Mouse (Mus musculus): Measurements from ENCODE around the gene Smg1. TPM values are rescaled to one million over a fixed set of nuclear protein-coding genes. Genes with fewer than 3 reads are reported as not detected.
A peak's percentile ranks its signal among the peaks of the same experiment; 100 is the strongest.

Smg1 gene
- polyA plus RNA-seq, 1 experiment from 2014 or later: 15.6 TPM

DNA sequence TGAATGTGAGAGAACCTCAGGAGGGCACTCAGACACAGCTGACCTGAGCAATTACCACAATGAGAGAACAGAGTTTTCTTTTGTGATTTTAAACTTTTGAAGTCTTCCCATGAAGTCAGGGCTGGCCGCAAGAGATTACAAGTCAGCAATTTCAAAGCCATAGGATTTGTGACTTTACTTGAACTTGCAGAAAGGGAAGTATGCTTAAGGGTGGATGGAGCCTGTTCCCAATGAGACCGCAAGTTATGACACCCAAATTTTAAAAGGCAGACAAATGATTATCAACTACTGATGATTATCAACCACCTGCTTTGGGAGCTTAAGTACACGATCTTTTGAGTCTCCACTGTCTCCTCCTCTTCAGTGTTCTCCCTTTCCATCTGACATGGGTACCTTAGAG lies 125.0 kb downstream of the Smg1 start:
- 76% methylated on average over 3 of the region's 3 CpGs for WGBS

GRCm38 (mm10) chr7:118117539-118118210 lies 125.8 kb downstream of the Smg1 start:
- H3K4me3 ChIP-seq (replicated peaks): no peak overlapping the region
- no peaks in the 10 kb centered on the region for H3K9me3 ChIP-seq (replicated peaks)
- H3K9ac ChIP-seq: no peak overlapping the region
- ATAC-seq (ENCODE audit: insufficient number of reproducible peaks, low FRiP score, low TSS enrichment, low read depth): no peak
- H3K27ac ChIP-seq (replicated peaks): no peak overlapping the region
- H3K4me2 ChIP-seq (replicated peaks): no peak overlapping the region
- peaks cover 51% of the 10 kb centered on the region for H3K36me3 ChIP-seq
- 42% methylated on average over 4 of the region's 4 CpGs for WGBS
- H3K4me1 ChIP-seq: peaks cover 21% of the 10 kb centered on the region
- H3K27me3 ChIP-seq: no peaks in the 10 kb centered on the region

More for the DNA sequence above, 125.0 kb downstream of the Smg1 start:
- H3K27me3 ChIP-seq: no peaks in the 10 kb centered on the region
- peaks cover 48% of the 10 kb centered on the region for H3K36me3 ChIP-seq
- H3K9ac ChIP-seq: no peak overlapping the region
- peaks cover 13% of the 10 kb centered on the region for H3K4me1 ChIP-seq
- no peak overlapping the region for H3K27ac ChIP-seq (replicated peaks)
- no peaks in the 10 kb centered on the region for H3K9me3 ChIP-seq (replicated peaks)
- H3K4me2 ChIP-seq (replicated peaks): no peak overlapping the region
- no peak for ATAC-seq (ENCODE audit: insufficient number of reproducible peaks, low FRiP score, low TSS enrichment, low read depth)
- H3K4me3 ChIP-seq (replicated peaks): no peak overlapping the region

- no peaks in the 10 kb centered on the region for H3K9me3 ChIP-seq (replicated peaks)
- H3K4me3 ChIP-seq (replicated peaks): peak overlapping the region; percentile 96
- peak overlapping the region; percentile 61 for H3K4me2 ChIP-seq (replicated peaks)
- peaks cover 25% of the 10 kb centered on the region for H3K4me1 ChIP-seq
- H3K36me3 ChIP-seq: peaks cover 52% of the 10 kb centered on the region
- 19% methylated on average over 8 of the region's 8 CpGs for WGBS
- no peak overlapping the region for H3K9ac ChIP-seq
- no peaks in the 10 kb centered on the region for H3K27me3 ChIP-seq
- no peak overlapping the region for H3K27ac ChIP-seq (replicated peaks)
- ATAC-seq (ENCODE audit: insufficient number of reproducible peaks, low FRiP score, low TSS enrichment, low read depth): no peak
Observed at GRCm38 (mm10) chr7:118116787-118117538, 126.5 kb downstream of the Smg1 start.

GRCm38 (mm10) chr7:118115877-118116568 lies 127.4 kb downstream of the Smg1 start, which contains the start of gene Rps15a:
TSS of gene Rps15a (minus strand) at chr7:118116188.
- peak; percentile 80 for ATAC-seq (ENCODE audit: insufficient number of reproducible peaks, low FRiP score, low TSS enrichment, low read depth)
- Histone ChIP-seq H3K27me3 (no peaks in the 10 kb centered on the region), H3K4me1 (peaks cover 34% of the 10 kb centered on the region), H3K4me2 (replicated peaks) (peak within 1 kb of the TSS; percentile 70), H3K4me3 (replicated peaks) (peak within 1 kb of the TSS; percentile 96), H3K36me3 (peaks cover 59% of the 10 kb centered on the region), H3K27ac (replicated peaks) (peak within 1 kb of the TSS; percentile 94), H3K9me3 (replicated peaks) (no peaks in the 10 kb centered on the region), H3K9ac (peak within 1 kb of the TSS; percentile 96)
- WGBS: under 1% methylated on average over 40 of the region's 40 CpGs

- peak; percentile 67 for ATAC-seq (ENCODE audit: insufficient number of reproducible peaks, low FRiP score, low TSS enrichment, low read depth)
- Histone ChIP-seq H3K4me3 (replicated peaks) (peak overlapping the region; percentile 96), H3K9ac (peak overlapping the region; percentile 96), H3K4me1 (peaks cover 37% of the 10 kb centered on the region), H3K27ac (replicated peaks) (peak overlapping the region; percentile 94), H3K36me3 (peaks cover 59% of the 10 kb centered on the region), H3K4me2 (replicated peaks) (peak overlapping the region; percentile 70), H3K27me3 (no peaks in the 10 kb centered on the region), H3K9me3 (replicated peaks) (no peaks in the 10 kb centered on the region)
- WGBS: under 1% methylated on average over 20 of the region's 20 CpGs
Observed at GRCm38 (mm10) chr7:118115533-118115876, 128.0 kb downstream of the Smg1 start.

- peak overlapping the region; percentile 70 for H3K4me2 ChIP-seq (replicated peaks)
- H3K9me3 ChIP-seq (replicated peaks): no peaks in the 10 kb centered on the region
- H3K4me3 ChIP-seq (replicated peaks): peak overlapping the region; percentile 96
- WGBS: 62% methylated on average over 5 of the region's 5 CpGs
- H3K27me3 ChIP-seq: no peaks in the 10 kb centered on the region
- ATAC-seq (ENCODE audit: insufficient number of reproducible peaks, low FRiP score, low TSS enrichment, low read depth): no peak
- H3K9ac ChIP-seq: 0 out of 2 replicates have a peak overlapping the region, but pooled peaks have one; percentile 96
- peaks cover 37% of the 10 kb centered on the region for H3K4me1 ChIP-seq
- H3K36me3 ChIP-seq: peaks cover 60% of the 10 kb centered on the region
- no peak overlapping the region for H3K27ac ChIP-seq (replicated peaks)
Observed at GRCm38 (mm10) chr7:118113541-118114297, 129.8 kb downstream of the Smg1 start.

- Histone ChIP-seq H3K4me2 (replicated peaks) (peak overlapping the region; percentile 15; the same call in 1 of the 2 replicates), H3K27me3 (no peaks in the 10 kb centered on the region), H3K27ac (replicated peaks) (no peak overlapping the region), H3K4me1 (peaks cover 37% of the 10 kb centered on the region), H3K9ac (no peak overlapping the region), H3K4me3 (replicated peaks) (no peak overlapping the region), H3K9me3 (replicated peaks) (no peaks in the 10 kb centered on the region), H3K36me3 (peaks cover 82% of the 10 kb centered on the region)
- 78% methylated on average over 3 of the region's 3 CpGs for WGBS
- no peak for ATAC-seq (ENCODE audit: insufficient number of reproducible peaks, low FRiP score, low TSS enrichment, low read depth)
Observed at GRCm38 (mm10) chr7:118111128-118111527, 132.3 kb downstream of the Smg1 start.

DNA sequence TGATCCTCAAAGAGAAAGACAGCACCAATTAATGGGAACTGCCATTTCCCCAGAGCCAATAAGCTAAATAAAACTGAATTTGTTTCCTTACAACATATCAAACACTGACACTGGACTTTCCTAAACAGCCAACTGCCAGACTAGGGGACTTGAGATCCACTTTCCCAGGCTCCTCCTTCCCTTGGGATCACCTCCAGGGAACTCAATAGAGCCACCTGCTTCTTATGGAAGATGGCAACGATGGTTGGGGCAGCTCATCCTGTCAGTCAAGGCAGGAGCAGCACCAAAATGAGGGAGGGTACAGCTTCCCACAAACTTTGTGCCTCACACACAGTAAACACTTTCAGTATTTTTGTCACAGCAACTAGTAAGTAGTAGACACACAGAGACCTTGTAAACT lies 135.8 kb downstream of the Smg1 start:
- ATAC-seq (ENCODE audit: insufficient number of reproducible peaks, low FRiP score, low TSS enrichment, low read depth): no peak
- H3K36me3 ChIP-seq: peaks cover 84% of the 10 kb centered on the region

GRCm38 (mm10) chr7:118104458-118105052 lies 138.9 kb downstream of the Smg1 start:
- H3K4me1 ChIP-seq: 0 out of 2 replicates have a peak, but pooled peaks cover 6% of the 10 kb centered on the region
- no peak overlapping the region for H3K9ac ChIP-seq
- H3K9me3 ChIP-seq (replicated peaks): no peaks in the 10 kb centered on the region
- 0 out of 2 replicates have a peak overlapping the region, but pooled peaks have one; percentile 13 for H3K27ac ChIP-seq (replicated peaks)
- no peak overlapping the region for H3K4me3 ChIP-seq (replicated peaks)
- H3K4me2 ChIP-seq (replicated peaks): no peak overlapping the region
- no peaks in the 10 kb centered on the region for H3K27me3 ChIP-seq
- WGBS: 73% methylated on average over 5 of the region's 5 CpGs
- H3K36me3 ChIP-seq: peaks cover 54% of the 10 kb centered on the region
- no peak for ATAC-seq (ENCODE audit: insufficient number of reproducible peaks, low FRiP score, low TSS enrichment, low read depth)

More for the DNA sequence above, 135.8 kb downstream of the Smg1 start:
- H3K27me3 ChIP-seq: no peaks in the 10 kb centered on the region
- no peak overlapping the region for H3K4me3 ChIP-seq (replicated peaks)
- WGBS: 56% methylated on average over 1 of the region's 1 CpGs
- H3K9me3 ChIP-seq (replicated peaks): no peaks in the 10 kb centered on the region
- H3K4me1 ChIP-seq: peaks cover 21% of the 10 kb centered on the region
- no peak overlapping the region for H3K4me2 ChIP-seq (replicated peaks)
- H3K9ac ChIP-seq: no peak overlapping the region
- no peak overlapping the region for H3K27ac ChIP-seq (replicated peaks)

Measured in embryonic facial prominence, embryonic 15.5 days (tissue).